10 mouse cellular contexts compared by ENCODE assay signal in genomic region chr12:91654399-91655122, GRCm38 (mm10).
A peak's percentile ranks its signal among the peaks of the same experiment; 100 is the strongest.
DNase-seq lines count a peak whose midpoint lies in the region; ATAC-seq lines count a peak whose summit lies in the region.
"Had no signal": no experiment of that assay in that cellular context is flagged by ENCODE, and none has a peak within 500 bp of the region (broad histone marks: within the 10 kb centered on the region; RNA-seq: fewer than 3 reads in every experiment).

No protein-coding gene starts in this region.

- DNase-seq in heart, adult 11 months, result peak; percentile 71
- DNase-seq in midbrain, embryonic 14.5 days, result peak; percentile 66
- peak; percentile 47 to 64 for DNase-seq in cerebellum, postnatal 25 days
- peak; percentile 65 for DNase-seq in lung, postnatal 36 days
- no peak for DNase-seq in layer of hippocampus, postnatal 25 days (ENCODE audit: extremely low spot score in 1 of 2, low spot score in 1 of 2)

- no peak overlapping the region for H3K27ac ChIP-seq in heart, embryonic 11.5 days (ENCODE audit: low read depth, low read length)
- H3K27ac ChIP-seq in midbrain, embryonic 14.5 days (replicated peaks; ENCODE audit: low read depth, low read length), result no peak overlapping the region
- H3K27ac ChIP-seq in midbrain, embryonic 15.5 days, result no peak overlapping the region
- H3K27ac ChIP-seq: limb, embryonic 15.5 days had no signal

- H3K9me3 ChIP-seq in heart, embryonic 11.5 days (replicated peaks; ENCODE audit: control insufficient read depth, low read length), result no peaks in the 10 kb centered on the region
- no peaks in the 10 kb centered on the region for H3K9me3 ChIP-seq in midbrain, embryonic 14.5 days (ENCODE audit: control insufficient read depth, low read length)
- H3K9me3 ChIP-seq in midbrain, embryonic 15.5 days, result no peaks in the 10 kb centered on the region
- H3K9me3 ChIP-seq: limb, embryonic 15.5 days had no signal

- H3K4me3 ChIP-seq in heart, embryonic 11.5 days (ENCODE audit: low read depth, low read length), result no peak overlapping the region
- no peak overlapping the region for H3K4me3 ChIP-seq in midbrain, embryonic 14.5 days (replicated peaks; ENCODE audit: low read depth, low read length)
- no peak overlapping the region for H3K4me3 ChIP-seq in midbrain, embryonic 15.5 days
- H3K4me3 ChIP-seq: limb, embryonic 15.5 days had no signal

- no peak overlapping the region for H3K9ac ChIP-seq in heart, embryonic 11.5 days (ENCODE audit: low read depth, low read length)
- H3K9ac ChIP-seq in midbrain, embryonic 14.5 days (replicated peaks; ENCODE audit: low read length), result no peak overlapping the region
- no peak overlapping the region for H3K9ac ChIP-seq in midbrain, embryonic 15.5 days
- H3K9ac ChIP-seq: limb, embryonic 15.5 days had no signal

- 77% methylated on average over 3 of the region's 3 CpGs for WGBS in heart, embryonic 11.5 days (ENCODE audit: insufficient replicate concordance)
- WGBS in midbrain, embryonic 14.5 days, result 71% methylated on average over 3 of the region's 3 CpGs
- WGBS in midbrain, embryonic 15.5 days, result 68% methylated on average over 3 of the region's 3 CpGs

- no peak for ATAC-seq in heart, embryonic 11.5 days (replicated peaks; ENCODE audit: insufficient number of reproducible peaks, low FRiP score, low TSS enrichment)
- ATAC-seq in midbrain, embryonic 14.5 days (ENCODE audit: low FRiP score, low TSS enrichment), result no peak
- no peak for ATAC-seq in midbrain, embryonic 15.5 days (replicated peaks)
- no peak for ATAC-seq in granulocyte monocyte progenitor cell, adult 5-6 weeks (replicated peaks; ENCODE audit: poor library complexity, severe bottlenecking)

- no peaks in the 10 kb centered on the region for H3K36me3 ChIP-seq in heart, embryonic 11.5 days (ENCODE audit: control insufficient read depth, insufficient read depth, low read length)
- H3K36me3 ChIP-seq in midbrain, embryonic 14.5 days (ENCODE audit: control insufficient read depth, insufficient read depth, low read length), result no peaks in the 10 kb centered on the region
- no peaks in the 10 kb centered on the region for H3K36me3 ChIP-seq in midbrain, embryonic 15.5 days (replicated peaks)
- H3K36me3 ChIP-seq: limb, embryonic 15.5 days had no signal

- H3K27me3 ChIP-seq in heart, embryonic 11.5 days (ENCODE audit: control insufficient read depth, insufficient read depth, low read length), result no peaks in the 10 kb centered on the region
- H3K27me3 ChIP-seq in midbrain, embryonic 14.5 days (ENCODE audit: control insufficient read depth, insufficient read depth, low read length), result no peaks in the 10 kb centered on the region
- no peaks in the 10 kb centered on the region for H3K27me3 ChIP-seq in midbrain, embryonic 15.5 days (replicated peaks)
- H3K27me3 ChIP-seq: CH12.LX; limb, embryonic 15.5 days had no signal

- no peaks in the 10 kb centered on the region for H3K4me1 ChIP-seq in heart, embryonic 11.5 days (ENCODE audit: control insufficient read depth, insufficient read depth, low read length)
- no peaks in the 10 kb centered on the region for H3K4me1 ChIP-seq in midbrain, embryonic 14.5 days (ENCODE audit: control insufficient read depth, insufficient read depth, low read length)
- no peaks in the 10 kb centered on the region for H3K4me1 ChIP-seq in midbrain, embryonic 15.5 days

- H3K4me2 ChIP-seq in heart, embryonic 11.5 days, result no peak overlapping the region
- no peak overlapping the region for H3K4me2 ChIP-seq in midbrain, embryonic 14.5 days (ENCODE audit: low read length)
- H3K4me2 ChIP-seq in midbrain, embryonic 15.5 days, result no peak overlapping the region
- H3K4me2 ChIP-seq: limb, embryonic 15.5 days had no signal

Comparison
In these comparisons a context has a peak if more than half of its experiments do, and no peak if none do; other contexts are left out.
1. DNase-seq: peak in heart, adult 11 months (single experiment), midbrain, embryonic 14.5 days (single experiment), cerebellum, postnatal 25 days (2 of 2) and lung, postnatal 36 days (single experiment); none in layer of hippocampus, postnatal 25 days (0 of 2).